Mouse (Mus musculus) kidney, postnatal 25 days (tissue): ENCODE data around the gene Prrg2.

Experiments used
- DNase-seq, 2 experiments: peaks; one replicate each; pipeline ENCODE4 v3.0.0; 2021; ENCODE audit warnings: mixed read lengths in 2 of 2

Gene Prrg2

GRCm38 (mm10) chr7:45056329-45056971 lies 6.0 kb downstream of the Prrg2 start:
- DNase-seq: peak in 1 of 2 experiments; percentile 42

GRCm38 (mm10) chr7:45053931-45054510 lies 8.5 kb downstream of the Prrg2 start:
- DNase-seq: peak; percentile 96 to 99

GRCm38 (mm10) chr7:45053117-45053930 lies 9.2 kb downstream of the Prrg2 start:
- peak; percentile 66 to 85 for DNase-seq

DNA sequence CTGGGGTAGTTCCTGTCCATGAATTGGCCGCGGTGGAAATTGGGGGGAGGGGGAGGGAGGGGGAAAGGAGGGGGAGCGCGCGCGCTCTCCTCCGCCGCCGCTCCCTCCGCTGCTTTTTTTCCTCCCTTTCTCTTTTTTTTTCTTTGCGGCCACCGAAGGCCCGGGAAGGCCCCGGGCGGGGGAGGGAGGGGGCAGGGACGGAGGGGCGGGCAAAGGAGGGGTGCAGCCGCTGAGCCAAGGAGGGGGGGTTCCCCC lies 9.7 kb downstream of the Prrg2 start, which contains the start of gene Prr12:
Gene Prr12 (minus strand): TSS at position 20 of the 255 bp plus-strand sequence.
- no peak for DNase-seq

DNA sequence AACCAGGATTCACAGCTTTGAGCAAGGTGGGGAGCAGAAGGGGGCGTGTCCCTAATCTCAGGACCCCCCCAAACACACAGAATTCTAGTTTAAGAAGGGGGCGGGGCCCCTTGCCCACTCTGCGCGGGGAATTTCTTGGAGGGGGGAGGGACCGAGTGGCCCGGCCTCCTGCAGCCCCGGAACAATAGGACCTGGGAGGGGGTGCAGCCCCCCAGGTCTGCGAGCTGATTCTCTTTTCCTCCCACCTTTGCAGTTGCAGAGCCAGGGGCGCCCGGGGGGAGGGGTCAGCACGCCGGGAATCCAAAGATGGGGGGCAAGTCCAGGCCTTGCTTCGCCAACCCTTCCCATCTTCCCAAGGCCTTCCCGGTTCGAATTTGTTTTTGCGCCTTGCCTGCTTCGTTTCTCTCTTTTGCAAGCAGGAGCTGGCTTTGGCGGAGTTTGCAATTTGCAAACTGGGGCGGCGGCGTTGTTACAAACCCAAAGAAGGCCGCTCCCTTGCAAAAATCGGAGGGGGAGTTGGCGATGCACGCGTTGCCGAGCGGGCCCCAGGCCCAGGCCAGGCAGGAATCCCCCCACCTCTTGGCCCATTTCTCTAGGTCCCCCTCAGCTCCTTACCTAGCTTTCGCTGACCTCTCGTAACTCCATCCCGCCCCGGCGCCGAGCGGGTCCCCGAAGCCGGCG lies 10.2 kb downstream of the Prrg2 start:
- peak; percentile 32 to 68 for DNase-seq

- DNase-seq: peak in 1 of 2 experiments; percentile 35
Measured at GRCm38 (mm10) chr7:45051601-45051974, 10.9 kb downstream of the Prrg2 start.

GRCm38 (mm10) chr7:45050945-45051600 lies 11.4 kb downstream of the Prrg2 start:
- DNase-seq: peak; percentile 79 to 88

- no peak for DNase-seq
Measured at GRCm38 (mm10) chr7:45048923-45049657, 13.4 kb downstream of the Prrg2 start.

DNA sequence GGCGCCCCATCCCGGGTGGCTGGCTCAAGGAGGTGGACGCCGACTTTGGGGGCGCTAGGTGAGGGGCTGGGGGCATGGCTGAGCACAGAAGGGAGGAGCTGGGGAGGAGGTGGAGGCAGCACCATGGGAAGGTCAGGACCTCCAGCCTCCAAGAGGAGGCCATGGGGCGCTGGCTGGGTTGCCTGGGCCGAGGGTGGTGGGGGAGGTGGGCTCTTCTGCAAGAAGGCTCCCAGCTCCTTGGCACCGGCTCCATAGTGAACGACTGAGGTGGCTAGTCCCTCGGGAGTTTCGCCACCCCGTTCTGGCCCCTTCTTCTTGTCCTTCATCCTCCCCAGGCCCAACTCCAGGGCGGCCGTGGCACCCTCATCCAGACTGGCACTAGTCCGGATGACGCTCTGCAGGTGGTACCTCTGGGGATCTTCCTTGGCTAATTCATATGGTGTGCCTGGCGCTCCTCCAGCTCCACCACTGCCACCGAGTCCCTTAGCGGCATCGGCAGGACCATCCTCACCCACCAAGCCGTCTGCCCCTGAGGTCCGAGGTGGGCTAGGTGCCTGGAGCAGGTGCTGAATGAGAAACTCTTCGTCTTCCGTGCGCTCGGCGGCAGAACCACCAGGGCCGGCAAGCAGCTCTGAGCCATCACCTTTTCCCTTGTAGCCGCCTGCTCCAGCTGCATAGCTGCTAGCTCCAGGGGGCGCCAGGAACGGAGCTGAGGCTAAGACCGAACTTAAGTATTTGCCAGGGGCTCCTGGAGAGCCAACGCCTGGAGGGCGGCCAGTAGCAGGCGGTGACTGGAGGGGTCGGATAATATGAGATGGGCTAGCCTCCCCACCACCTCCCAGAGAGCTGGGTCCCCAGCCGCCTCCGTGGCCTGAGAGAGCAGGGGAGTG lies 14.2 kb downstream of the Prrg2 start:
- DNase-seq: peak in 1 of 2 experiments; percentile 37

DNA sequence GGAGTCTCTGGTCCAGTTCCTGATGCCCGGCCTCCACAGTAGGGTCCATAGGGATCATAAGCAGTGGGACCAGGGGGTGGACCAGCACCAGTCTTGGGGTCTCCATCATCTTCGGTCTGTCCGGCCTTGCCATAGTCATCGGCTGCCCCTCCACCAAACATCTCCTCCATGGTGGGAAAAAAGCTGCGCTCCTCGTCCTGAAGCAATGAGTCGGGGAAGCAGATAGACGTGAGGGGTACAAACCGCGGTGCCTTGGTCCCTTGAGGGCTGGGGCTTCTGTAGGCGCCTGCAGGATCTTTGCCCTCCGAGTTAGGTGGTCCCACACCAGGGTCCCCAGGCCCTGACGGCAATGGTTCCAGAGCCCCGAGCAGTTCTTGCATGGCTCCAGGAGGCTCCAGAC lies 15.0 kb downstream of the Prrg2 start:
- no peak for DNase-seq

GRCm38 (mm10) chr7:45046853-45047350 lies 15.6 kb downstream of the Prrg2 start:
- DNase-seq: no peak

DNA sequence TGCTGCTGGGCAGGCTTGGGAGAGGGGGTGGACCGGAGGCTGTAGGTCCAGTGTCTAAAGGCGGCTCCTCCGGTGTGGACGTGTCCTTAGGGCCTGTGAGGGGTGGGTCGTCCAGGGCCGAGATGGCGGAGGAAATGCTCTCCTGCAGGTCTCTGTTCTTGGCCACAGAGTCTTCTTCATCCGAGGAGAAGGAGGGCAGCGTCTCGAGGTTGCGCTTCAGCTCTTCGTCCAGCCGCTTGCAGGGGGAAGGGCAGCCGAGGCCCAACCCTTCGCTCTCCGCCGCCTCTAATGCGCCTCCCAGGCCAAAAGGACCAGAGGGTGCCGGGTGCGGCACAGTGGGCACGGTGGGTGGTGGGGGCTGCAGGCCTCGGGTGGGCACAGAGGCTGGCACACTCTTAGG lies 16.7 kb downstream of the Prrg2 start:
- no peak for DNase-seq

DNA sequence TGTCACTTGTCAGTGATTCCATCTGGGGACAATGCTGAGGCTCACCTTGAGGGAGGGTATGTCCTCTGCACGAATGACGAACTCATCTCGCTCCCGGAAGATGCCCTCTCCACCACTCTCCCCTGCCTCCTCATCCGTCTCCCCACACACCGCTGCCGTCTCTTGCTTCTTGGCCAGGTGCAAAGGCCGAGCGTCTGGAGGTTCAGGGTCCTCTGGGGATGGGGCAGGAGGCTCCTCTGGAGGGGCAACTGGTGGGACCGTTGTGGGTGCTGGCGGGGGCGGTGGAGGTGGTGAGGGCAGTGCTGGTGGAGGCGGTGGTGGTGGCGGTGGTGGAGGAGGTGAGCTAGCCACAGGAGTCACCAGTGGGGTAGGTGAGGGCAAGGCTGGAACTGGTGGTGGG lies 19.2 kb downstream of the Prrg2 start:
- no peak for DNase-seq

DNA sequence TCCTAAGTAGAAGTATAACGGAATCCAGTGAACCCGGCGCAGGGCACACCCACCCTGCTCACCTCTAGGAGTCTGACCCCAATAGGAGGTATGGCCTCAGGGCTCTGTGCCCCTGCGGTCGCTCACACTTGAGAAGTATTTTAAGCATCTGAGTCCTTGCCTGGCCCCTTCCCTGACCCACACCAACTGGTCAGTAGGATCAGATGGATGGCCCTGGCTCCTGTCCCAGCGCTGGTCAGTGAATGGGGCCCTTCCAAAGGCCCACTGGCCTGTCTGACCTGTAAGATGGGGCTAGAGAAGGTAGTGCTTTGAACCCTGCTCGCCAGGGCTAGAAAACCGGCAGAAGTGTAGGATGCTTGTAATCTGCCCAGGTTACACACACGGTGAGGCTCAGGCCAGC lies 21.6 kb downstream of the Prrg2 start:
- DNase-seq: no peak

- no peak for DNase-seq
Measured at GRCm38 (mm10) chr7:45038411-45038810, 24.1 kb downstream of the Prrg2 start.

DNA sequence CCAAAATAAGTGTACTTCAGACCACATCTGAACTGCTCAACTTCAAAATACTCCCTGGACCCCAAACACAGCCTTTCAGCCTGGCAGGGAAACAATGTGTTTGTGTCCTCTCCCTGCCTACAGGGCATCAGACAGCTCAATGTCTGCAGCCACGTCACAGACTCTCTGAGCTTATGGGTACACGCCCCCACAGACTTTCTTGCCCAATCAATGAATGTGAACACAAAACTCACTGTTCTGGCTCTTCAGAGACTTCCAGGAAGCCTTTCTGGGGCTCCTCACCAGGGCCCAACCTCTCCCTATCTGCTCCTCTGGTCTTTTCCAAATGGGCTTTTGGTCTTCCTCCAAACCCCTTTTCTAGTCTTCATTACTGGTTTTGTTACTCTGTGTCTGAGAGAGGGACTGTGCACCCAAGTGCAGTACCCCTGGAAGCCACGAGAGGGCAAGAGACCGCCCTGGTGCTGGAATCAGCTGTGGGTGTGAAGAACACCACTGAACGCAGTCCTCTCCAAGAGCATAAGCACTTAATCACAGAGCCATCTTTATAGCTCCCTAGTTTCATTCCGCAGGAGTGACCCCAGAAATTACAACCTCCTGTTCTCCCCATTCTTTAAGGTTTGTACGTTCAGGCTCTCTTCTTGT lies 24.6 kb downstream of the Prrg2 start:
- DNase-seq: peak; percentile 69 to 72

GRCm38 (mm10) chr7:45036702-45037101 lies 25.8 kb downstream of the Prrg2 start:
- no peak for DNase-seq

DNA sequence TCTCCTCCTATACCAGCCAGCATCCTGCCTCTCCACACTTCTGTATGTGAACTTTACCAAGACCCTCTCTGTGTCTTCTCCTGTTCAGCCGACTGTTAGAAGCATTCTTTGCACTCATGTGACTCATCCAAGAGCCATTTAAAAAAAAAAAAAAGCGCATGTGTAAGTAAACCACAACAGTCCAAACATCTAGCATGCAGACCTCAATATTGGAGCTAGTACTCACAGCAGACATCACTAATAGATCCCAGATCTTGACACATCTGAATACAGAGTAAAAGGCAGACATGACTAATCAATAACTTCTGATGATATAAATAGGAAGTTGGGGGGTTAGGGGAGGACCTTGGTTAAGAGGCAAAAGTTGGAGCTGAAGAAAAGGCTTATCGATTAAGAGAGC lies 26.8 kb downstream of the Prrg2 start:
- DNase-seq: no peak

DNA sequence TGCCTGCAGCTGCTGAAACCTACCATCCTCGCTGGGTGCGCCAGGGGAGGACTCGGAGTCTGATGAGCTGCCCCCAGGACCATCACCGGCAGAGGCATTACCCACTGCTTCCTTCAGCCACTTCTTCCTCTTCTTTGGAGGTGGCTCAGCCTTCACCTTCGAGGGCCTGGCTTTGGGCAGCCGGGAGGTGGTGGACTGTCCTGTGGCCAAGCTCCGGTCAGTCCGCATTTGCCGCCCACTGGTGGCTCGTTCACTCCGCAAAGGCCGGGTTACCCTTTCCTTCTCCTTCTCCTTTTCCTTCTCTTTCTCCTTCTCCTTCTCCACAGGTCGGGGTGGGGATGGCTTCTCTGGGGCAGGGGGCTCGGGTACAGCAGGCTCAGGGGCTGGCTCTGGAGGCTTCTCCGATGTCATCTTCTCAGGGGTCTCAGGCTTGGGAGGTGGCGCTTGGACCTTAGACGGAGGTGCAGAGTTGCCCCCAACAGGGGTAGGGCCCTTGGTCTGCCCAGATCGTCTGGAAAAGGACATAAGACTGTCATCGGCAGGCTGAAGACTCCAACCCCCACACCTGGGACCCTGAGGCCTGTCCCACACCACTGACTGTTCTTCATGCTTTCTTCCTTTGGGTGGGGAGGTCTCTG lies 28.6 kb downstream of the Prrg2 start:
- DNase-seq: no peak

DNA sequence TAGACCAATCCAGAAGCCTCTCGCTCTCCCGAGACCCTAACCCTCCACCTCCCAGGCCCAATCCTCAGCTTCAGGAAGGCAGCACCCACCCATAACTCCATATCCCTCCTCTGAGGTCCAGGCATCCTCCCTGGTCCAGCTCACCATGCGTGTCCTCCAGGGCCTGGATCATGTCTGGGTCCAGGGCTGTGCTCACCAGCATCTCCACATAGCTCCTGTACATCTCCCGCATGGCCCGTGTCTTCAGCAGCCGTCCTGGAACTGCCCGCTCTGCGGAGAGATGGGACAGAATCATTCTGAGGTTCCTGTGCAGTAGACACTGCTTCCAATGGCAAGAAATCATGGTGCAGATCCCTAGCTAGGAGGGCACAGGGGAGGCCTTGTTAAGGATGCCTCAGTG lies 31.6 kb downstream of the Prrg2 start:
- DNase-seq: no peak
